Mouse (Mus musculus): ENCODE results near the gene Opn1mw.

- no peak for TF ChIP-seq ZNF384 (IDR thresholded peaks at IDR 0.05; ENCODE audit: low read depth, low read length)
- no peak for TF ChIP-seq HCFC1 (IDR thresholded peaks at IDR 0.05; ENCODE audit: borderline replicate concordance, insufficient read depth, low read length)
- no peak for TF ChIP-seq MAFK (IDR thresholded peaks at IDR 0.05; ENCODE audit: insufficient read depth, low read depth, low read length)
- no peak for TF ChIP-seq ZC3H11A (IDR thresholded peaks at IDR 0.05; ENCODE audit: borderline replicate concordance, low read depth, low read length)
- TF ChIP-seq CHD2 (IDR thresholded peaks at IDR 0.05; ENCODE audit: low read depth, low read length) = no peak
Measured at GRCm38 (mm10) chrX:74167738-74168137, 40.5 kb downstream of the Opn1mw start, which contains the start of gene Tex28.
